Mouse (Mus musculus) limb, embryonic 12.5 days (tissue): ENCODE measurements around the gene Slc30a5. TPM values are rescaled to one million over a fixed set of nuclear protein-coding genes. Genes with fewer than 3 reads are reported as not detected.

Experiments
- ATAC-seq: fragments of 200-750 bp; cut with Nextera tagmentation; 2 replicates; pipeline ENCODE4 v1.8.0; 2017; ENCODE audit warnings: low read depth, moderate TSS enrichment; ENCODE audit not compliant: insufficient number of reproducible peaks, insufficient read depth, low FRiP score, low TSS enrichment
- H3K27ac ChIP-seq: fragments of 300-500 bp; sonication (generic); 2 replicates; pipeline ENCODE4 v1.5.1; 2016; ENCODE audit warnings: mild to moderate bottlenecking, moderate library complexity
- H3K27me3 ChIP-seq: fragments of 300-500 bp; sonication (generic); 2 replicates; pipeline ENCODE4 v1.6.1; 2016; ENCODE audit warnings: mild to moderate bottlenecking, moderate library complexity
- H3K36me3 ChIP-seq: fragments of 300-500 bp; sonication (generic); 2 replicates; pipeline ENCODE4 v1.6.1; 2016; ENCODE audit warnings: mild to moderate bottlenecking, moderate library complexity
- H3K4me1 ChIP-seq: fragments of 300-500 bp; sonication (generic); replicated peaks from 2 replicates; pipeline ENCODE4 v1.6.1; 2016
- H3K4me2 ChIP-seq: fragments of 300-500 bp; sonication (generic); 2 replicates; pipeline ENCODE4 v1.6.1; 2016; ENCODE audit warnings: mild to moderate bottlenecking, moderate library complexity
- H3K4me3 ChIP-seq: fragments of 300-500 bp; sonication (generic); replicated peaks from 2 replicates; pipeline ENCODE4 v1.5.1; 2016; ENCODE audit warnings: mild to moderate bottlenecking
- H3K9ac ChIP-seq: fragments of 300-500 bp; sonication (generic); replicated peaks from 2 replicates; pipeline ENCODE4 v1.6.1; 2016; ENCODE audit warnings: mild to moderate bottlenecking, moderate library complexity
- H3K9me3 ChIP-seq: fragments of 300-500 bp; sonication (generic); 2 replicates; pipeline ENCODE4 v1.6.1; 2016; ENCODE audit warnings: mild to moderate bottlenecking, moderate library complexity
- whole genome bisulfite sequencing: fragments of 180-500 bp; shearing (Covaris S2); methylation state at CpG from one replicate; pipeline ENCODE4 v1.1.7; 2016; 5-methylcytosine and 5-hydroxymethylcytosine counted together
- polyA plus RNA-seq: library from polyadenylated mRNA; unstranded; fragments of >200 nt; fragmentation: Nextera tagmentation; extraction: Ambion mirVana; gene quantifications from 2 replicates; pipeline ENCODE4 v1.2.1, GENCODE M21; 2016

Slc30a5 gene
- polyA plus RNA-seq, 1 experiment from 2014 or later: 54.7 TPM

DNA sequence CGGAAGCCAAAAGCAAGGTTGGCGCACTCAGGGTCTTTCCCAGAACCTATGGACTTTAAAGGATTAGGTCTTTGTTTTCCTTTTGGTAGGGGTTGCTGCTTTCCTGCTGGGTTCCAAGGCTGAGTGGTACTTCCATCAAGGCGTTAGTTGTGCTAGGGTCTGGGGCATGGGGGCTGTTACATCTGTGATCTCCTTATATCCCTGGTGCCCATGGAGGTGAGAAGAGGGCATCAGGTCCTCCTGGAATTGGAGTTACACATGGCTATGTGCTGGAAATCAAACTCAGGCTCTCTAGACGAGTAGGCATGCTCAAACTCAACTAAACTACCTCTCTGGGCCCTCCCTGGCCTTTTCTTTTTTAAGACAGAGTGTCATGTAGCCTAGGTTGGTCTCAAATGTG lies 79.0 kb downstream of the Slc30a5 start:
- H3K4me3 ChIP-seq: no peak overlapping the region
- no peak overlapping the region for H3K27ac ChIP-seq
- no peaks in the 10 kb centered on the region for H3K9me3 ChIP-seq
- ATAC-seq: no peak
- H3K9ac ChIP-seq: no peak overlapping the region
- H3K27me3 ChIP-seq: no peaks in the 10 kb centered on the region
- 71% methylated on average over 4 of the region's 4 CpGs for WGBS
- no peaks in the 10 kb centered on the region for H3K4me1 ChIP-seq
- no peak overlapping the region for H3K4me2 ChIP-seq
- peaks cover 2% of the 10 kb centered on the region; the same call in 1 of the 2 replicates for H3K36me3 ChIP-seq

DNA sequence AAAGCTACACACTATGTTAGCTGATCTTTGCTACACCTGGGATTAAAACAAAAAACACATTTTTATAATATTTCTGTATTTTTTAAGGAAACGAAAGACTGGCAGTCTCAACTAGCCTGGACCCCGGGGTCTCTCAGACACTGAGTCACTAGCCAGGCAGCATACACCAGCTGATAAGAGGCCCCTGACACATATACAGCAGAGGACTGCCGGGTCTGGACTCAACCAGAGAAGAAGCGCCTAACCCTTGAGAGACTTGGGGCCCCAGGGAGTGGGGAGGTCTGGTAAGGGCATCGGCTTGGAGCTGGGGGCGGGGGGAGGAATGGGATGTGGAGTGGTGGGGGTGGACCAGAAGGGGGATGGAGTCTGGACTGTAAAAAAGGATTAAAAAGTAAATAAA lies 80.2 kb downstream of the Slc30a5 start:
- no peak for ATAC-seq
- H3K36me3 ChIP-seq: no peaks in the 10 kb centered on the region
- no peaks in the 10 kb centered on the region for H3K4me1 ChIP-seq
- no peak overlapping the region for H3K4me2 ChIP-seq
- 83% methylated on average over 6 of the region's 6 CpGs for WGBS
- no peak overlapping the region for H3K27ac ChIP-seq
- H3K4me3 ChIP-seq: no peak overlapping the region
- no peaks in the 10 kb centered on the region for H3K27me3 ChIP-seq
- H3K9ac ChIP-seq: no peak overlapping the region
- no peaks in the 10 kb centered on the region for H3K9me3 ChIP-seq

Other genes starting within 250 kb of the Slc30a5 start
- gene Marveld2, start 216.5 kb downstream of the Slc30a5 start, polyA plus RNA-seq: 2.9 and 3.4 TPM in 2 replicates
- gene Ak6, start 182.4 kb downstream of the Slc30a5 start, polyA plus RNA-seq: 281 and 291 TPM in 2 replicates
- gene Rad17, start 182.4 kb downstream of the Slc30a5 start, polyA plus RNA-seq: 28.6 and 28.8 TPM in 2 replicates
- gene Taf9, start 181.8 kb downstream of the Slc30a5 start, polyA plus RNA-seq: 17.3 and 27.3 TPM in 2 replicates
- 5.4 and 6.5 TPM in 2 replicates for gene Ccdc125, start 163.7 kb downstream of the Slc30a5 start, polyA plus RNA-seq
- 107 TPM in 2 replicates for gene Cdk7, start 102.5 kb downstream of the Slc30a5 start, polyA plus RNA-seq
- 112 TPM in 2 replicates for gene Mrps36, start 88.8 kb downstream of the Slc30a5 start, polyA plus RNA-seq
- 55.2 and 60.7 TPM in 2 replicates for gene Cenph, start 57.5 kb downstream of the Slc30a5 start, polyA plus RNA-seq
- 300 and 302 TPM in 2 replicates for gene Ccnb1, start 46.9 kb downstream of the Slc30a5 start, polyA plus RNA-seq